Mouse (Mus musculus): ENCODE results near the gene Cdkal1. TPM values are rescaled to one million over a fixed set of nuclear protein-coding genes. Genes with fewer than 3 reads are reported as not detected.

Cdkal1 gene
- polyA plus RNA-seq, 2 experiments = 10.8 to 29.8 TPM

GRCm38 (mm10) chr13:29572477-29572876 lies 283.0 kb downstream of the Cdkal1 start:
- Histone ChIP-seq H3K36me3 (ENCODE audit: control insufficient read depth, insufficient read depth, low read length) (no peaks in the 10 kb centered on the region), H3K9me3 (ENCODE audit: control insufficient read depth, low read length) (no peaks in the 10 kb centered on the region), H3K9ac (ENCODE audit: low read depth, low read length, severe bottlenecking) (no peak overlapping the region), H3K4me2 (replicated peaks; ENCODE audit: low read depth, low read length, severe bottlenecking) (no peak overlapping the region), H3K27ac (replicated peaks; ENCODE audit: low read depth, low read length) (no peak overlapping the region), H3K4me3 (replicated peaks; ENCODE audit: low read length) (no peak overlapping the region), H3K4me1 (ENCODE audit: control insufficient read depth, insufficient read depth, low read length) (peaks cover 6% of the 10 kb centered on the region; the same call in 1 of the 2 replicates), H3K27me3 (ENCODE audit: control insufficient read depth, insufficient read depth, low read length) (no peaks in the 10 kb centered on the region)
- WGBS = 39% methylated on average over 2 of the region's 2 CpGs
- DNase-seq (ENCODE audit: low spot score) (peak; percentile 62), ATAC-seq (ENCODE audit: low FRiP score, low read depth) (peak; percentile 67)
- no peak for TF ChIP-seq POLR2A (IDR thresholded peaks at IDR 0.05; ENCODE audit: borderline replicate concordance, extremely low read depth, insufficient read depth, insufficient read length)

DNA sequence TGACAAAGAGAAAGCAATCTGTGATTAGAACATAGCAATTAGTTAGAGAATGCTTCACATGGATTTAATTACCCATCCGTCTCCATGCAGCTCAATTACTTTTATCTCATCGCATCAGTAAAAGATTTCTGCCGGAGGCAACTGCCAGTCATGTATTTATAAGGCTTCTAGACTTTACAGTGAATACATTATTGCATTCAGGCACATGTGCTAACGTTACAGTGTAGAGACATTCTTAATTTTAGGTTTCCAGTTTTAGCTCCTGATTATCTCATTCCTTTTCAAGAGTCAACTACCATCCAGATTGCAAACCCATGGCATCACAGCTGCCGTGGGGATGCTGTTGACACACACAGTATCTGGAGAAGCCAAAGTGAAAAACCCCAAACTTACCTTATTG lies 289.8 kb downstream of the Cdkal1 start:
- DNase-seq (ENCODE audit: low spot score) (peak; percentile 15), ATAC-seq (ENCODE audit: low FRiP score, low read depth) (no peak)
- Histone ChIP-seq H3K4me1 (ENCODE audit: control insufficient read depth, insufficient read depth, low read length) (no peaks in the 10 kb centered on the region; the same call in 1 of the 2 replicates), H3K4me2 (replicated peaks; ENCODE audit: low read depth, low read length, severe bottlenecking) (no peak overlapping the region), H3K9me3 (ENCODE audit: control insufficient read depth, low read length) (no peaks in the 10 kb centered on the region), H3K9ac (ENCODE audit: low read depth, low read length, severe bottlenecking) (no peak overlapping the region), H3K27ac (replicated peaks; ENCODE audit: low read depth, low read length) (no peak overlapping the region), H3K36me3 (ENCODE audit: control insufficient read depth, insufficient read depth, low read length) (no peaks in the 10 kb centered on the region), H3K27me3 (ENCODE audit: control insufficient read depth, insufficient read depth, low read length) (no peaks in the 10 kb centered on the region), H3K4me3 (replicated peaks; ENCODE audit: low read length) (no peak overlapping the region)
- TF ChIP-seq POLR2A (IDR thresholded peaks at IDR 0.05; ENCODE audit: borderline replicate concordance, extremely low read depth, insufficient read depth, insufficient read length) = no peak
- 35% methylated on average over 5 of the region's 5 CpGs for WGBS

GRCm38 (mm10) chr13:29559188-29559587 lies 296.3 kb downstream of the Cdkal1 start:
- DNase-seq (ENCODE audit: low spot score) = no peak

DNA sequence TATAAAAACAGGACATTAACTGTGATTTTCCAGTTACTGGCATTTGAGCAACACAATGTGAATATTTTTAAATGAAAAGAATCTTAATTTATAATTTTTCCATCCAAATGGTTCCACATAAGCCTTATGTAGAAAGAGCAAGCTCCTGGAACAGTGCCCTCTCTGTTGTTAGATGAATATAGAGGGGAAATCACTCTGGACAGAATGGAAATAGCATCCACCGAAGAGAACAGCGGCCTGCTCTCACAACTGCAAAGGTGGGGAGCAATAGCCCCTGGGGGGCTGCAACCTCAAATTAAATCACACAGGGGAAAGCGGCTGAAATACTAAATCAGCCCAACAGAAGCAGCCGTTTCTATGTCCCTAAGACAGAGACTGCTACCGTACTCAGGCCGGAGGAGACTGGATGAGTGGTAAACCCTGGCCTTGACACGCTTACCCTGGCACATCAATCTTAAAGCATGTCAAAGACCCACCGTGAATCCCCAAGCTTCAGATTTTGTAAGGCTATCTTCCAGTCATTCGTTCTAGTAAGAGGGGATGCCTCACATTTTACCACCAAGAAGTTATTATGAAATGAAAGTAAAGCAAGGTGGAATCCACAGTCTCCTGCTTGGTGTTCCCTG lies 300.2 kb downstream of the Cdkal1 start:
- WGBS = 62% methylated on average over 9 of the region's 9 CpGs
- Histone ChIP-seq H3K9ac (ENCODE audit: low read depth, low read length, severe bottlenecking) (no peak overlapping the region), H3K4me2 (replicated peaks; ENCODE audit: low read depth, low read length, severe bottlenecking) (no peak overlapping the region), H3K4me1 (ENCODE audit: control insufficient read depth, insufficient read depth, low read length) (peaks cover 18% of the 10 kb centered on the region), H3K27ac (replicated peaks; ENCODE audit: low read depth, low read length) (no peak overlapping the region), H3K27me3 (ENCODE audit: control insufficient read depth, insufficient read depth, low read length) (no peaks in the 10 kb centered on the region), H3K36me3 (ENCODE audit: control insufficient read depth, insufficient read depth, low read length) (no peaks in the 10 kb centered on the region; the same call in 1 of the 2 replicates), H3K9me3 (ENCODE audit: control insufficient read depth, low read length) (no peaks in the 10 kb centered on the region), H3K4me3 (replicated peaks; ENCODE audit: low read length) (no peak overlapping the region)
- ATAC-seq (ENCODE audit: low FRiP score, low read depth) (no peak), DNase-seq (ENCODE audit: low spot score) (no peak)
- TF ChIP-seq POLR2A (IDR thresholded peaks at IDR 0.05; ENCODE audit: borderline replicate concordance, extremely low read depth, insufficient read depth, insufficient read length) = no peak

More at GRCm38 (mm10) chr13:29559188-29559587, 296.3 kb downstream of the Cdkal1 start:
- no peak for ATAC-seq (ENCODE audit: low FRiP score, low read depth)
- peaks cover 3% of the 10 kb centered on the region; the same call in 1 of the 2 replicates for H3K4me1 ChIP-seq (ENCODE audit: control insufficient read depth, insufficient read depth, low read length)
- H3K4me3 ChIP-seq (replicated peaks; ENCODE audit: low read length) = no peak overlapping the region
- H3K27me3 ChIP-seq (ENCODE audit: control insufficient read depth, insufficient read depth, low read length) = no peaks in the 10 kb centered on the region
- H3K4me2 ChIP-seq (replicated peaks; ENCODE audit: low read depth, low read length, severe bottlenecking) = no peak overlapping the region
- H3K9ac ChIP-seq (ENCODE audit: low read depth, low read length, severe bottlenecking) = no peak overlapping the region
- no peaks in the 10 kb centered on the region for H3K9me3 ChIP-seq (ENCODE audit: control insufficient read depth, low read length)
- H3K36me3 ChIP-seq (ENCODE audit: control insufficient read depth, insufficient read depth, low read length) = no peaks in the 10 kb centered on the region
- WGBS = 70% methylated on average over 3 of the region's 3 CpGs
- no peak overlapping the region for H3K27ac ChIP-seq (replicated peaks; ENCODE audit: low read depth, low read length)
- TF ChIP-seq POLR2A (IDR thresholded peaks at IDR 0.05; ENCODE audit: borderline replicate concordance, extremely low read depth, insufficient read depth, insufficient read length) = no peak

DNA sequence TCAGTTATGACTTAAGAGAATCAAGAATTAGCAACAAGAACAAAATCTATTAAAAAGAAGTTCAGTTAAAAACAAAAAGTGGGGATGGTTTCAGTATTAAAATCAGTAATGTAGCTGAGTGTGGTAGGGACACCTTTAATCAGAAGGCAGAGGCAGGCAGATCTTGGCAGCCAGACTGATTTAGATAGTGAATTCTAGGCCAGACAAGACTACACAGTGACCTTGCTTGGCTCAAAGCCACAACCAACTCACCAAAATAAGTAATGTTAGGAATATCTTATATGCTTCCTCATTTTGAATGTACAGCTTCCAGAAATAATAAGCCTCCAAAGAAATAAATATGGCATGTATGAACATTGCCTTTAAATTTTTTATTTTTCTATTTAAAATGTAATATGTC lies 301.7 kb downstream of the Cdkal1 start:
- H3K9ac ChIP-seq (ENCODE audit: low read depth, low read length, severe bottlenecking) = no peak overlapping the region
- H3K9me3 ChIP-seq (ENCODE audit: control insufficient read depth, low read length) = no peaks in the 10 kb centered on the region
- H3K36me3 ChIP-seq (ENCODE audit: control insufficient read depth, insufficient read depth, low read length) = no peaks in the 10 kb centered on the region; the same call in 1 of the 2 replicates
- no peaks in the 10 kb centered on the region for H3K27me3 ChIP-seq (ENCODE audit: control insufficient read depth, insufficient read depth, low read length)
- no peak for ATAC-seq (ENCODE audit: low FRiP score, low read depth)
- H3K4me1 ChIP-seq (ENCODE audit: control insufficient read depth, insufficient read depth, low read length) = peaks cover 21% of the 10 kb centered on the region
- no peak for TF ChIP-seq POLR2A (IDR thresholded peaks at IDR 0.05; ENCODE audit: borderline replicate concordance, extremely low read depth, insufficient read depth, insufficient read length)
- no peak overlapping the region for H3K27ac ChIP-seq (replicated peaks; ENCODE audit: low read depth, low read length)
- no peak overlapping the region for H3K4me3 ChIP-seq (replicated peaks; ENCODE audit: low read length)
- DNase-seq (ENCODE audit: low spot score) = no peak
- no peak overlapping the region for H3K4me2 ChIP-seq (replicated peaks; ENCODE audit: low read depth, low read length, severe bottlenecking)

Data from limb, embryonic 14.5 days (tissue).